Mouse (Mus musculus) cortical plate, adult 2 months (tissue): Measurements from ENCODE around the gene Nrarp.

ENCODE experiments used
- CTCF ChIP-seq: fragments of 200-500 bp; IDR thresholded peaks from 2 replicates; pipeline ENCODE4 v1.5.1; 2011; ENCODE audit warnings: mild to moderate bottlenecking, control low read depth, low read length; ENCODE audit not compliant: insufficient read depth; ENCODE audit errors: extremely low read depth
- POLR2A ChIP-seq: fragments of 200-500 bp; IDR thresholded peaks from 2 replicates; pipeline ENCODE4 v1.6.1; 2011; ENCODE audit warnings: mild to moderate bottlenecking, low read length, control low read depth; ENCODE audit not compliant: insufficient read depth; ENCODE audit errors: extremely low read depth

- no peak for TF ChIP-seq CTCF
- no peak for TF ChIP-seq POLR2A
Observed at GRCm38 (mm10) chr2:25187841-25188240, 7.3 kb downstream of the Nrarp start.
